Mouse (Mus musculus) liver, embryonic 14.5 days (tissue): ENCODE measurements at regions not wholly inside any gene's neighbourhood (a gene's known extent, or its start where the extent isn't known, plus 50 kb on each side); places are given as distances from the start of the nearest gene placed in this dataset.

ENCODE experiments used
- CTCF ChIP-seq: IDR thresholded peaks from 2 replicates; pipeline ENCODE4 v1.5.1; 2016; ENCODE audit warnings: antibody characterized with exemption, low read depth, control low read depth
- EP300 ChIP-seq: IDR thresholded peaks from 2 replicates; pipeline ENCODE4 v1.6.1; 2016; ENCODE audit warnings: antibody characterized with exemption, low read depth

DNA sequence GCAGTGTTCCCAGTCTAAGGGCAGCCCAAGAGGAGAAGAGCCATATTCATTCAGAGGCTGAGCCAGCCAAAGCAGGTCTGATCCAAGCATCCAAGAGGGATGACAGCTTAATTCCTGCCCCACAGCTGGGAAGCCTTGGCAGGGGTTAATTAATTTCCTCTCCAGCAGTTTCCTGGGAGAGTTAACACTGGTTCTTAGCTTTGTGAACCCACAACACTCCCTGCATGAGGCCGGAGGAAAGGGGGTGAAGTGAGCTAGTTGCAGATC, 394.9 kb downstream of the Mllt3 start:
- TF ChIP-seq CTCF (no peak), EP300 (no peak)
